23 mouse cellular contexts compared by ENCODE assay signal in the genomic region with DNA sequence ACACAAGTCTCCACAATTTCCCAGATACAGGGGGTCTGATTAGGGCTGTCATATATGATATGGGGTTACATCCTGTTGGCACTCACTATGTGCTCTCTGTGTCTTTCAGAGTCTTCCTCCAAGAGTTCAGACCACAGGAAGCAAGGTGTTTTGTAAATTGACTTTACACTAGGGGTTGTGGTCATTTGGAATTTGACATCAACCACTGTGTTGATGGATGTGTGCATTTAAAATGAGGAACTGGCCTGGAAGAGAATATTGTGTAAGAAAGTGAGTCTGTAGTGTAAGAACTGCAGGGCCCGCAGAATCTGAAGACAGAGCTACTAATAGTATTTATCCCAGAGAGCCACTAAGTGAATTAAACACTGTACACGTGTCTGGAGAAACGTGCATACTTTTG. TPM values are rescaled to one million over a fixed set of nuclear protein-coding genes. Genes with fewer than 3 reads are reported as not detected.
DNase-seq lines count a peak whose midpoint lies in the region; ATAC-seq and TF ChIP-seq lines count a peak whose summit lies in the region.
"Had no signal": no experiment of that assay in that cellular context is flagged by ENCODE, and none has a peak within 500 bp of the region (broad histone marks: within the 10 kb centered on the region; RNA-seq: fewer than 3 reads in every experiment).

No protein-coding gene starts in this region.

- no peaks in the 10 kb centered on the region for H3K9me3 ChIP-seq in embryonic facial prominence, embryonic 10.5 days
- H3K9me3 ChIP-seq: embryonic facial prominence, embryonic 13.5 days; forebrain, embryonic 12.5 days; heart, embryonic 13.5 days; hindbrain, embryonic 13.5 days had no signal

- no peak overlapping the region for H3K4me3 ChIP-seq in bone marrow, adult 2 months (replicated peaks; ENCODE audit: control insufficient read depth, low read depth, low read length)
- H3K4me3 ChIP-seq in embryonic facial prominence, embryonic 10.5 days: no peak overlapping the region
- H3K4me3 ChIP-seq: embryonic facial prominence, embryonic 13.5 days; forebrain, embryonic 12.5 days; hindbrain, embryonic 13.5 days had no signal

- H3K36me3 ChIP-seq in embryonic facial prominence, embryonic 10.5 days (replicated peaks): no peaks in the 10 kb centered on the region
- H3K36me3 ChIP-seq: embryonic facial prominence, embryonic 13.5 days; forebrain, embryonic 12.5 days; heart, embryonic 13.5 days; hindbrain, embryonic 13.5 days had no signal

- TF ChIP-seq CTCF in bone marrow, adult 2 months (IDR thresholded peaks at IDR 0.05; ENCODE audit: control insufficient read depth, insufficient read depth, low read length): no peak

- WGBS in bone marrow, adult 2 months: 2% methylated on average over 3 of the region's 3 CpGs
- 98% methylated on average over 3 of the region's 3 CpGs for WGBS in embryonic facial prominence, embryonic 10.5 days

- no peaks in the 10 kb centered on the region for H3K27me3 ChIP-seq in embryonic facial prominence, embryonic 10.5 days (replicated peaks; ENCODE audit: low read depth, poor library complexity, severe bottlenecking)
- H3K27me3 ChIP-seq: CH12.LX; embryonic facial prominence, embryonic 13.5 days; forebrain, embryonic 12.5 days; heart, embryonic 13.5 days; hindbrain, embryonic 13.5 days; Patski had no signal

- peaks cover 3% of the 10 kb centered on the region; the same call in 1 of the 2 replicates for H3K4me1 ChIP-seq in bone marrow, adult 2 months (ENCODE audit: control insufficient read depth, insufficient read depth, low read length)
- H3K4me1 ChIP-seq in embryonic facial prominence, embryonic 10.5 days: 0 out of 2 replicates have a peak, but pooled peaks cover 3% of the 10 kb centered on the region
- H3K4me1 ChIP-seq: embryonic facial prominence, embryonic 13.5 days; forebrain, embryonic 12.5 days; hindbrain, embryonic 13.5 days had no signal

- peak overlapping the region; percentile 30; the same call in 1 of the 2 replicates for H3K27ac ChIP-seq in bone marrow, adult 2 months (ENCODE audit: control insufficient read depth, insufficient read depth, low read depth, low read length, poor library complexity)
- no peak overlapping the region for H3K27ac ChIP-seq in embryonic facial prominence, embryonic 10.5 days (replicated peaks)
- H3K27ac ChIP-seq: embryonic facial prominence, embryonic 13.5 days; forebrain, embryonic 12.5 days; heart, embryonic 13.5 days; hindbrain, embryonic 13.5 days; hindbrain, postnatal 0 days had no signal

- no peak for TF ChIP-seq POLR2A in bone marrow, adult 2 months (IDR thresholded peaks at IDR 0.05; ENCODE audit: borderline replicate concordance, control insufficient read depth, low read depth, low read length)

- peak; percentile 13 for DNase-seq in lung, postnatal 36 days
- DNase-seq in lung, postnatal 25 days (ENCODE audit: low spot score): no peak
- DNase-seq in thymus, postnatal 0 days (ENCODE audit: low spot score): no peak
- DNase-seq in embryonic facial prominence, embryonic 10.5 days (ENCODE audit: low spot score): no peak
- DNase-seq in neural tube, embryonic 10.5 days (ENCODE audit: extremely low spot score, low spot score): no peak

- peak; percentile 81 for ATAC-seq in megakaryocyte, adult 5-6 weeks (ENCODE audit: poor library complexity, severe bottlenecking)
- ATAC-seq: activated CD4-positive, CD25-positive, alpha-beta regulatory T cell, adult 4 months had no signal

RNA-seq across cellular contexts. Expression of a gene that starts 25.8 kb away (rescaled TPM):
- 0.72 TPM in 1 of 2 replicates, not detected in the other for polyA plus RNA-seq in bone marrow, adult 2 months (2011; ENCODE audit: insufficient read depth, insufficient read length, low replicate concordance, missing spikeins)
- 0.07 and 0.22 TPM in 2 replicates for total RNA-seq in megakaryocyte, adult 5-6 weeks (2015)
- total RNA-seq in megakaryocyte, adult 5-6 weeks (2017): 0.22 TPM in 1 of 2 replicates, not detected in the other
- polyA plus RNA-seq in thymus, postnatal 0 days (2015; fragmentation: Nextera tagmentation; extraction: Ambion mirVana): 0.75 and 0.83 TPM in 2 replicates
- 3.0 and 3.3 TPM in 2 replicates for polyA plus RNA-seq in embryonic facial prominence, embryonic 10.5 days (2016; fragmentation: Nextera tagmentation; extraction: Ambion mirVana)
- total RNA-seq: CH12.LX had no signal
- polyA plus RNA-seq: activated CD4-positive, CD25-positive, alpha-beta regulatory T cell, adult 4 months had no signal

RNA-seq across cellular contexts. Expression of a gene that starts 41.5 kb away (rescaled TPM):
- not detected in 2 replicates for polyA plus RNA-seq in bone marrow, adult 2 months (2011; ENCODE audit: insufficient read depth, insufficient read length, low replicate concordance, missing spikeins)
- total RNA-seq in megakaryocyte, adult 5-6 weeks (2015): not detected in 2 replicates
- not detected in 2 replicates for total RNA-seq in megakaryocyte, adult 5-6 weeks (2017)
- polyA plus RNA-seq in thymus, postnatal 0 days (2015; fragmentation: Nextera tagmentation; extraction: Ambion mirVana): not detected in 2 replicates
- polyA plus RNA-seq in embryonic facial prominence, embryonic 10.5 days (2016; fragmentation: Nextera tagmentation; extraction: Ambion mirVana): not detected in 2 replicates
- total RNA-seq: adrenal gland, postnatal 14 days; CH12.LX; gastrocnemius, adult 18-20 months; gastrocnemius, postnatal 14 days; heart, postnatal 4 days; hindbrain, postnatal 0 days had no signal
- polyA plus RNA-seq: cerebellum, adult 2 months; embryonic facial prominence, embryonic 13.5 days; forebrain, embryonic 12.5 days; gonadal fat pad, adult 2 months; heart, embryonic 13.5 days; heart, postnatal 0 days; hindbrain, embryonic 13.5 days; hindbrain, postnatal 0 days; intestine, embryonic 14.5 days; Patski had no signal

RNA-seq across cellular contexts. Expression of a gene that starts 57.7 kb away (rescaled TPM):
- 8.8 and 17.3 TPM in 2 replicates for polyA plus RNA-seq in bone marrow, adult 2 months (2011; ENCODE audit: insufficient read depth, insufficient read length, low replicate concordance, missing spikeins)
- 0.07 and 0.71 TPM in 2 replicates for total RNA-seq in megakaryocyte, adult 5-6 weeks (2015)
- total RNA-seq in megakaryocyte, adult 5-6 weeks (2017): 1.3 and 1.8 TPM in 2 replicates
- 3.6 and 4.5 TPM in 2 replicates for polyA plus RNA-seq in thymus, postnatal 0 days (2015; fragmentation: Nextera tagmentation; extraction: Ambion mirVana)
- polyA plus RNA-seq in embryonic facial prominence, embryonic 10.5 days (2016; fragmentation: Nextera tagmentation; extraction: Ambion mirVana): 2.5 and 2.6 TPM in 2 replicates
- polyA plus RNA-seq: activated CD4-positive, CD25-positive, alpha-beta regulatory T cell, adult 4 months; Patski had no signal
